Mouse (Mus musculus): ENCODE measurements around the gene Smg8. TPM values are rescaled to one million over a fixed set of nuclear protein-coding genes. Genes with fewer than 3 reads are reported as not detected.

Gene Smg8
- polyA plus RNA-seq, 1 experiment from 2014 or later, result 6.9 TPM

- no peak for ATAC-seq (ENCODE audit: insufficient read depth)
- Histone ChIP-seq H3K4me1 (replicated peaks) (peaks cover 6% of the 10 kb centered on the region; the same call in 1 of the 2 replicates), H3K4me3 (replicated peaks) (no peak overlapping the region), H3K36me3 (replicated peaks) (no peaks in the 10 kb centered on the region), H3K9me3 (replicated peaks) (no peaks in the 10 kb centered on the region), H3K27ac (replicated peaks) (no peak overlapping the region), H3K27me3 (no peaks in the 10 kb centered on the region), H3K9ac (no peak overlapping the region), H3K4me2 (no peak overlapping the region)
- 57% methylated on average over 3 of the region's 3 CpGs for WGBS (ENCODE audit: insufficient replicate concordance)
Observed at GRCm38 (mm10) chr11:87043052-87043451, 43.5 kb downstream of the Smg8 start.

GRCm38 (mm10) chr11:87039307-87039963, 47.1 kb downstream of the Smg8 start:
- no peak for ATAC-seq (ENCODE audit: insufficient read depth)
- no peaks in the 10 kb centered on the region for H3K9me3 ChIP-seq (replicated peaks)

GRCm38 (mm10) chr11:87036180-87036579, 50.4 kb downstream of the Smg8 start:
- no peak for ATAC-seq (ENCODE audit: insufficient read depth)
- Histone ChIP-seq H3K4me2 (no peak overlapping the region), H3K4me3 (replicated peaks) (no peak overlapping the region), H3K9ac (no peak overlapping the region), H3K9me3 (replicated peaks) (no peaks in the 10 kb centered on the region), H3K4me1 (replicated peaks) (no peaks in the 10 kb centered on the region), H3K36me3 (replicated peaks) (no peaks in the 10 kb centered on the region), H3K27me3 (no peaks in the 10 kb centered on the region), H3K27ac (replicated peaks) (no peak overlapping the region)
- 50% methylated on average over 4 of the region's 4 CpGs for WGBS (ENCODE audit: insufficient replicate concordance)

More at GRCm38 (mm10) chr11:87039307-87039963, 47.1 kb downstream of the Smg8 start:
- Histone ChIP-seq H3K27me3 (no peaks in the 10 kb centered on the region), H3K9ac (no peak overlapping the region), H3K36me3 (replicated peaks) (no peaks in the 10 kb centered on the region), H3K4me2 (no peak overlapping the region), H3K27ac (replicated peaks) (no peak overlapping the region), H3K4me3 (replicated peaks) (no peak overlapping the region), H3K4me1 (replicated peaks) (0 out of 2 replicates have a peak, but pooled peaks cover 3% of the 10 kb centered on the region)
- WGBS (ENCODE audit: insufficient replicate concordance), result 73% methylated on average over 9 of the region's 9 CpGs

- 27% methylated on average over 3 of the region's 3 CpGs for WGBS (ENCODE audit: insufficient replicate concordance)
- Histone ChIP-seq H3K9ac (no peak overlapping the region), H3K27me3 (no peaks in the 10 kb centered on the region), H3K27ac (replicated peaks) (no peak overlapping the region), H3K4me1 (replicated peaks) (no peaks in the 10 kb centered on the region), H3K36me3 (replicated peaks) (no peaks in the 10 kb centered on the region), H3K9me3 (replicated peaks) (no peaks in the 10 kb centered on the region), H3K4me2 (no peak overlapping the region), H3K4me3 (replicated peaks) (no peak overlapping the region)
- no peak for ATAC-seq (ENCODE audit: insufficient read depth)
Observed at GRCm38 (mm10) chr11:87028212-87028611, 58.4 kb downstream of the Smg8 start.

MicroRNAs encoded within 50 kb of the gene (microRNA counts, 519-probe panel; counts per million panel counts)
- microRNA mmu-miR-301a, result 3,869 counts per million, percentile 79 among the panel's probes with 10 or more counts

Small RNA genes lying within 50 kb of the gene (microRNA-seq; reads per million reads assigned to microRNA genes)
- gene Mir301, result 905 reads per million, percentile 76 among the genes with 10 or more reads in this experiment

Other genes with a start within 250 kb of the Smg8 start
- gene Ypel2, start 93.1 kb downstream of the Smg8 start, polyA plus RNA-seq (2015; fragmentation: Nextera tagmentation; extraction: Ambion mirVana), result 1.5 and 1.7 TPM in 2 replicates
- gene Gdpd1, start 12.7 kb downstream of the Smg8 start, polyA plus RNA-seq (2015; fragmentation: Nextera tagmentation; extraction: Ambion mirVana), result 4.7 and 5.0 TPM in 2 replicates
- gene Prr11, start 21.9 kb upstream of the Smg8 start, polyA plus RNA-seq (2015; fragmentation: Nextera tagmentation; extraction: Ambion mirVana), result 5.1 and 5.5 TPM in 2 replicates
- gene Ska2, start 22.5 kb upstream of the Smg8 start, polyA plus RNA-seq (2015; fragmentation: Nextera tagmentation; extraction: Ambion mirVana), result 22.1 and 24.3 TPM in 2 replicates
- 16.3 and 17.5 TPM in 2 replicates for gene Trim37, start 40.3 kb upstream of the Smg8 start, polyA plus RNA-seq (2015; fragmentation: Nextera tagmentation; extraction: Ambion mirVana)

Measured in liver, embryonic 15.5 days (tissue).